Mouse (Mus musculus): ENCODE measurements around the gene Jam2.

The Jam2 gene

DNA sequence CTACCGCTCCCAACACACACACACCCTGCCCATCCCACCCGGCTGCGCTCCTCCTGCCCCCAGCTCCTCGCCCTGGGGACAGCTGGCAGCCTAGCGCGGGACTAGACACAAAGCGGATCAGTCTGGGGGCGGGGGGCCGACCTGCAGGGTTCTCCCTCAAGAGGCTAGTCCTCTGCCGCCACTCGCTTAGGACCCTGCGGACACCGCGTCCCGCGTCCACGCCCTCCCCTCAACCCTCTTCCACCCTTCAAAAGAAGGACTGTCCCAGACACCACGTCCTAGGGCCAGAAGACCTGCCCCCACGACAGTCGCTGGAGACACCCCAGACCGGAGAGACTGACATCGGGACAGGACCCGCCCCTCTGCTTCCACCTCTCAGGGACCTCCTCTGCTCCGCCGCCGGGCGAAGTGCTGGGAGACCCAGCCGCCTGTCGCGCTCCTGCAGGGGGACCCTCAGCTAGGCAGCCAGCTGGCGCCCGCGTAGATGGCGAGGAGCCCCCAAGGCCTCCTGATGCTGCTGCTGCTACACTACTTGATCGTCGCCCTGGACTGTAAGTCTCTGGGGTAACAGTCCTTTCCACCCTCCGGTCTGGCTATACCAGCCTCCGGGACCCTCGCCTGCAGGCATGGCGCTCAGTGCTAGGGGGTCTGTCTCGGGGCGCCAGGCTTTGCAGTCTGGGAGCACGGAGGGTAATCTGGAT, at the start of gene Jam2:
Jam2 (plus strand) TSS at position 121 of the 701 bp plus-strand sequence.
- DNase-seq (ENCODE audit: low spot score): no peak

DNA sequence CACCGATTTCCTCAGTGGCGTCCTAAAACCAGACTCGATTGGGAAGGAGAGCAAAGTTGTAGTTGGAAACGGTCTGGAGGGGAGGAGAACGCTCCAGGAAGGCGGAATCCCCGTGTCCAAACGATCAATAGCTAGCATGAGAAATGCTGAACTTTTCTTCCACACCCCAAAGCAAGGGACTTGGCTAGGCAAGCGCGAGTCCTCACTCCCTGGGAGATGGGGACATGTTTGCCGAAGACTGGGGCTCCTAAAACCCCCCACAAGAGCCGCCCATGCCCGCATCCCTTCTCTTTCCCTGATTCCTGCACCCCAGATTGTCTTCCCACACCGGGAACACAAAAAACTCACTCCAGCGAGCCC, 39.1 kb upstream of the Jam2 start:
- DNase-seq (ENCODE audit: low spot score): no peak

DNA sequence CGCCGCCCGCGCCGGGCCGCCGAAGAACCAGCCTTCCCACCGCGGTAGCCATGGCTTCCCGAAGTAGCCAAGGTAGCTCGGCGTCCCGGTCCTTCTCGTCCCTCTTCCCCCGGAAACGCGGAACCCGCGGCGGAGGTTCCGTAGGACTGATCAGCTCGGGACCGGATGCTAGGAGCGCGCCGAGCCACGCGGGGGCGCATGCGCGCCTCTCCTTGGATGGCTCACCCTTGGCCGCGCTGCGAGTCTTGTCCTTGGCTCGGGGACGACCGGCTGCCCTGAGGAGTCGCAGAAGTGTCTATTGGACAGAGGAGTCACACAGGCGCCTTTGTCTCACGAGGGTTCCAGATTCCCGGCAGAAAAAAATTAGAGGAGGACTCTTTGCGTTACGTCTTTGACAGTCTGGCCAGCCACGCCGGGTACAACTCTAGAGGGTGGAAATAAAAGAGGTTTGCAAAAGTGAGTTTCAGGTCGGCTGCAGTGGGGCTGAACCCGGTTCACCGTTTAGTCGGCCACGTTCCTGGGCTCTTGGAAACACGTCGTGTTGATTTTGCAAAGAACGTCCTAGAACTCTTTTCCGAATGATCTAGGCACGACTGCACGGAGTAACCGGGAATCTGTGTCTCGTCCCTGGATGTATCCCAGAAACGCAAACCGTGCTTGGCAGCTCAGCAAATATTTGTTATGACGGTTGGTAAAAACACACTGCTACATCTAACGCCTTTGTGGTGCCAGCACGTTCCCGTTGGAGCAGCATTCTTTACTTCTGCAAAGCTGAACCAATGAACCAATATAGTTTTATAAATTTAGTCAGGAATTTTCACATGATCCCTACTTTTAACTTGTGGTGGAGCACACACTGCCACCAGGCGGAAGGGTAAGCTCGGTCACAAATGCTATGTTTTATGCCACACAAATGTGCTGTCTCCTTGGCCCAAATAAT, 38.5 kb upstream of the Jam2 start, which contains the start of gene Mrpl39:
Mrpl39 (minus strand) TSS at position 577 of the 940 bp plus-strand sequence.
- peak; percentile 97 for DNase-seq (ENCODE audit: low spot score)

- no peak for DNase-seq (ENCODE audit: low spot score)
Measured at GRCm38 (mm10) chr16:84737358-84737757, 36.6 kb upstream of the Jam2 start.

DNA sequence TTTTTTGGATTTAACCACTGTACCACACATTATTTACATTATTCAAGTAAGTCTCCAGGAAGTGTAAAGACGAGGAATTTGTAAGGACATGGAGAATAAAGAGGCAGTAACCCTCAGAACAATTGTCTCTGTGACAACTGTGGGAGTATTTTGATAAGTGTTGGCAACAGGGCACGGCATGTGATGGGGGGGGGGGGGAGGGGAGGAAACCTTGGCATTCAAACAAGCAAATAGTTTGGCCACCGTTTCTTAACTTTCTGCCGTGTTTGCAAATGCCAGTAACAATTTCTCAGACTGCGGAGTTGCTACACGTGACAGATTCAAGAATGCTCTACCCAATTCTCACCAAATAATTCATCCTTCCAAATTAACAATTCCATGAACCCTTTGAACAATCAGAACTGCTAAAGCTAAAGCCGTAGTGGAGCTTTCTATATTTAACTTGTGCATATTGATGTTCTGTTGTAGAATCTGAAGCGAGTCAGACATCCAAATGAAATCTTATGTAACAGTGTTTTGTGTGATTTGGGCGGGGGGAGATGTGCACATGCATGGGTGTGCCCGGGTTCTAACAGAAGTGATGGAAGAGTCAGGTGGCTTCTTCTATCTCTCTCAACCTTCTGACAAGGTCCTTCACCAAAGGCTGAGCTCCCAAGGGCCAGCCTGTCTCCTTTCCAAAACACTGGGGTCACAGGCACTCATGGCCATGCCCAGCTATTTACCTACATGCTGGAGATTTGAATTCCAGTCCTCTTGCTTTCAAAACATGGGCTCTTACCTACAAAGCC, 29.0 kb upstream of the Jam2 start:
- DNase-seq (ENCODE audit: low spot score): no peak

DNA sequence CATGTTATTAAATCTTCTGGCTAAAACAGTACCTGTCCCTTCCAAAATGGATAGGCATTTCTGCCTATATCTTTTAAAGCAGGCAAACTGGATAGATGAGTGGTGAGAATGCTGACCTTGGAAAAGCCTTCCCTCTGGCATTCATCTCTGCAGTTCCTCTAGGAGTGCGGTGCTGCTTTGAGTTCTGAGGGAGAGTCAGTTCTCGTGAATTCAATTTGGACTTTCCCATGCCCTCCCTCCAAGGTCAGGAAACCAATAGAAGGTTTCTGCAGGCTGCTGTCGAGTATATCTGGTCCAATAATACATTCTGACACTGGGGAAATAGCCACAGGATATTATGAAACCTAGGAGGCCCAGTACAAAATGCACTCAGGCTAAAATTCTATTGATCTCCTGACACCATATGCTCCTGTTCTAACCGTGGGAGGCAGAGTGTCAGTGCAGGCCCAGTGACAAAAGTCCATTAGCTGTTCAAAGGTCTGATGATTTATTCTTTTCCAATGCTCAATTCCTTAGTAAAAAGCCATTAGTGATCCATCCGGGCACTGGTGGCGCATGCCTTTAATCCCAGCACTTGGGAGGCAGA, 28.1 kb upstream of the Jam2 start:
- no peak for DNase-seq (ENCODE audit: low spot score)

DNA sequence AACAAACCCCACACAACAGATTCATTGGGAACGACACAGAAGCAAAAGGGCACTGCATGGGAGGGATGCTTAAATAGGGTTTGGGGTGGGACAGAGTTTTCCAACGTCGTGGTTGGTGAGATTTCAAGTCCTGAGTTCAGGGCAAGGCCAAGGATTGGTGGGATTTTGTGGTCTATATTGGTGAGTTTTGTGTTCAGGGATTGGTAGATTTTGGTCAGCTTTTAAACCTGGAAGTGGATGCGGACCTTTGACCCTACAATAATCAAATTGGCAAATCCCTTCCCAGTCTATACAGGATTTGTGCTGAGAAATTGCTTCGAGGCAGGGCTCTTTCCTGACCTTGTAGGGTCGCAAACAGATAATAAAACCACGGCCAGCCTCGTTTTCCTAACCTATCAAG, 6.0 kb upstream of the Jam2 start:
- DNase-seq (ENCODE audit: low spot score): no peak

- no peak for DNase-seq (ENCODE audit: low spot score)
Measured at GRCm38 (mm10) chr16:84769182-84769581, 4.7 kb upstream of the Jam2 start.

DNA sequence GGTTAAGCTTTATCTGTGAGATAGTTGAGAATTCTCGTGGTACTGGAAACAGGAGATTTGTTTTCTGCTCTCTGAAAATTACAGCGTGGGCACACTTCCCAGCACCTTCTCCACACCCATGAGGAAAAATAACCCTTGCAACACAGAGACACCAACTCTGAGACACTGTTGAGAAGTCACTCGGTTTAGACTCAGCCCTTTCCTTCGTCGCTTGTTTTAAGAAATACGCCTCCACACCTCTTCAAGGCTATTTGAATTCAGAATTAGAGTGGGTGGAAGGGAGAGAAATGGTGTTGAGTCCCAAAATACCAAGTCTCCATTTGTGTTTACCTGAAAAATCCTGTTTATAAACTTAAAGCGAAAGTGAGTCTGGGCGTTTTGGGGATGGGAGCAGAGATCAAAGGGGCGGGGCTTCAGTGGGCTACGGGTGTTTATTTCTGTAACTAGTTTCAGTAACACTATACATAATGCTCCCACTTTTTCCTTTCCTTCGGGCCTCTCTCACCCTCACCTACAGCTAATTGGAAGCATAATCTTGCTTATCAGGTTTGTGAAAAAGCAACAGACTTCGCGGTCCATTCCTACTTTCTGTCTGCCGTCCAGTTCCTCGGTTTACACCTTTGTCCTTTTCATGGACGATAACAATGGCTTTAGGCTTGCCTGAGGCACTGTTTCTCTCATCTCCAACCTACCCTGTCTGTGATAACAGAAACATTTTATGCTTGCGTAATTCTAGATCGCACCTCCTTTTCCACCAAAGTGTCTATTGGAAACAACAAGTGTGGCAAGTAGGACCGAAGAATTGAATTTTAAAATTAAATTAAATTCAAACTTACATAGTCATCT, 4.1 kb upstream of the Jam2 start:
- DNase-seq (ENCODE audit: low spot score): no peak

DNA sequence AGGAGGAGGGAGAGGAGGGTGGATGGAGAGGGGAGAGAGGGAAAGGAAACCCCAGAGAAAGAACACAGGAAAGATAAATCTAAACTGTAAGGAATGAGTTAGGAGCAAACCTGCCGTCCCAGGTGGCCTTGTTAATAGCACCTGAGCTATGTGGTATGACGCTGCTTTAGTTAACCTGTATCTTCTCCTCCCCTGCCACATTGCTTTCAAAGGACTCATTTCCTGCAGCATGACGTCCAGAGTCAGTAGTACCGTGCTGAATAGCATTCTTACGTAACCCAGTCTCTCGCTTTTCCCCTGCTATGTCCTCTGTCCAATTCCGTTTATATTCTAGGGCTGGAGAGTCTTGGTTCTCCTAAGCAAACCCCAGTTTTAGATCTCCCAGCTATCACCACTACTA, 3.0 kb upstream of the Jam2 start:
- DNase-seq (ENCODE audit: low spot score): no peak

DNA sequence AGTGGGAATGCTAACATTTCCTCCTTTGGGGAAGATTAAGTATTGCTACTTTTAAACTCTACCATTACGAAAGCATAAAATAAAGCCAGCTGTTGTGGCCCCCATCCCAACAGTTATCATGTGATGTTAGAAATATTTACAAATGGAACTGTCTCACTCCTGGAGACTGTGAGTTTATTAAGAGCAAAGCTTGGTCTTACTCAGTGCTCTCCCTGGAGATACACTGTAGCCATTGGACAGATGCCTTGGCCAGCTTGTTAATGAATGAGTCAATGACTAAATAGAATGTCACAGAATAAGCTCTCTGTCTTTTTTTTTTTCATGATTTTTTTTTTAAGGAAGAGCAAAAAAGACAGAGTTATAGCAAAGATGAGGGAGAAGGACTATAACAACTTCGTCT, 2.5 kb upstream of the Jam2 start:
- no peak for DNase-seq (ENCODE audit: low spot score)

DNA sequence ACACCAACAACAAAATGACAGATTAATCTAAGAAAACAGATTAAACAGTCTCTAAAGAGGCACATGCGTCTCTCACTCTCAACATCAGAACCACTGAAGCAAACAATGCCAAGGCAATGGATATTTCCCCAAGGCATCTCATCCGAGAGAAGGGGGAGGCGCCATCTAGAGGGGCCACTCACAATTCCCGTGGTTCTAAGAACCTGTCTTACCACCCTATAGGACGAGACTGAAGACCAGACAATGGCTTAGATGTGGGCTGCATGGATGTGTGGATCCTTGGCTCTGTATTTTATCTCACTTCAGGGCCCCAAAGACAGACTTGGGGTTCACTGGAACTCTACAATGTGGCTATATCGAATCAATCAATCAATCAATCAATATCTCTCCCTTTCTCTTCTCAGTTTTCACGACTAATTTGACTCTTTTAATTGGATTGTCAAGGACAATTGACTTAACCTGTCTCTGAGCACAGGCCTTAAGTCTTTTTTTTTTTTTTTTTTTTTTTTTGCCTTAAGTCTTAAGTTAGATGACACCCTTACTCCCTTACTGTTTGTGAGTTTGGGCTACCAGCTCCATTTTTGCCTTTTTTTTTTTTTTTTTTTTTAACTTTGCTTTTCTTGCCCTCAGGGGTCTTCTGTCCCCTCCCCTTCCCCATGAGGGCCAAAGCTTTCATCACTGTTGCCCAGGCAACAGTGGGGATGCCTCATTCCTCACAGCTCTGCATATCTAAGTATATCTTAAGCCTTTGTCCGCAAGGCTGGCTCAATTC, 1.2 kb upstream of the Jam2 start:
- no peak for DNase-seq (ENCODE audit: low spot score)

GRCm38 (mm10) chr16:84773268-84773861, 558 bp upstream of the Jam2 start:
- DNase-seq (ENCODE audit: low spot score): no peak

DNA sequence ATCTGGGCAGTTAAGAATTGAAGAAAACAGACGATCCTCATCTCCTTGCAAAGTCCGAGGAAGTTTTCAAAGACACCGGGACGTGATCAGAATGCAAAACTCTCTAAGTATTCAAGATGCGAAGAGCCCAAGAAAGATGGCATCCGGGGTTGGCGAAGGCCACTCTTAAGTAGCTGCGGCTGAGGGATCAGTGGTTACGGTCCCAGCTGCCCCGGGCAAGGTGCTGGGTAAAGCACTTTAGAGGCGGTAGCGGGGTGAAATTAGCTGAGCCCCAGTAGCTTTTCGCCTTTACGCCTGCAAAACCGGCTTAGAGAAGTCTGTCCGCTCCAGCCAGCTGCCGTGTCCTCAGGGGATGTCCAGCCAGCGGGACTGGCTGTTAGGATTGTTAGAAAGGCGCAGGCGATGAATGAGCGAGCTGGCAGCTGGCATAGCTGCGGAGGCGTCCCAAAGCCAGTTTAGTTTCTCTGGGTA, 873 bp downstream of the Jam2 start:
- no peak for DNase-seq (ENCODE audit: low spot score)

DNA sequence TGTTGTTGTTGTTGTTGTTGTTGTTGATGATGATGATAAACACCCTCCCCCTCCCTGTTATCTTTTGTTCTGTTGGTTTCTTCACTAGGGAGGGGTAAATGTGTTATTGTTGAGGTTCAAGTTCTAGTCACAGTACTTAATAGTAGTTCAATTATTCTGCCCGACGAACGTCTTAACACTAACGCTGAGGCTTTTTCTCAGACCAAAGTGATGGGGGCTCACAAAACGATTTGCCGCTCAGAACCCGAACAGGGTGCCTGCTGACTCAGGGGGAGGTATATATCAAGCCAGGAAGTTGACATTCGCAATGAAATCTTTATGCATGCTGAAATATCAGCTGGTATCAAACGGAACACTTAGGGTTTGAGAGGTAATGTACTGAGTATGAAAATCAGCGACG, 1.4 kb downstream of the Jam2 start:
- DNase-seq (ENCODE audit: low spot score): no peak

DNA sequence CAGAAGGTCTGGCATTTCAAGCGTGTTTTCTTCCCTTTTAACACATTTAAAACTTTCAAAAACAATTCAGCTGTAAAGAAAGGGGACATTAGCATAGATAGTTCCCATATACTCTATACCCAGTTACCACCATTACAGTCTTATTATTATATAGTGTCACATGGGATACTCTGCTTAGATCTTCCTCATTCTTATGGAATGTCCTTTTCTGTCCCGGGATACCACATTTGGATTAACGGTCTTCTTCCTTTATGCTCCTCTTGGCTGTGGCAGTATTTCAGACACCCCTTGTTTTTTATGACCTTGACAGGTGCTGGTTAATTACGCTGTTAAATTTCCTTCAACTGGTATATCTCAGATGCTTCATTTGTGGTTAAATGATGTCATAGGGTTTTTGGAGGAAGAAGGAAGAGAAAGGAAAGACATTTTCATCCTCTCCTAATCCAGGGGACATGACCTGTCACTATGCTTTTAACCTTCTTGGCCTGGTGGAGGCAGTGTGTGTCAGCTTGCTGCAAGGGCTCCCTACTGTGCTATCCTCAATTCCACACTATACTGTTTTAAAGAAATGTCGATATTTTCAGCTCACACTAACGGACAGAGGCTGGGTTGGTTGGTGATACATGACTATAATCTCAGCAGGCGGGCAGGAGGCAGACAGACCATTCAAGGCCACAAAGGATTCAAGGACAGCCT, 2.3 kb downstream of the Jam2 start:
- DNase-seq (ENCODE audit: low spot score): no peak

GRCm38 (mm10) chr16:84778431-84778830, 4.5 kb downstream of the Jam2 start:
- DNase-seq (ENCODE audit: low spot score): no peak

GRCm38 (mm10) chr16:84778861-84779630, 5.1 kb downstream of the Jam2 start:
- no peak for DNase-seq (ENCODE audit: low spot score)
